Comparison of ENCODE assay signal across 28 mouse cellular contexts in the genomic region with DNA sequence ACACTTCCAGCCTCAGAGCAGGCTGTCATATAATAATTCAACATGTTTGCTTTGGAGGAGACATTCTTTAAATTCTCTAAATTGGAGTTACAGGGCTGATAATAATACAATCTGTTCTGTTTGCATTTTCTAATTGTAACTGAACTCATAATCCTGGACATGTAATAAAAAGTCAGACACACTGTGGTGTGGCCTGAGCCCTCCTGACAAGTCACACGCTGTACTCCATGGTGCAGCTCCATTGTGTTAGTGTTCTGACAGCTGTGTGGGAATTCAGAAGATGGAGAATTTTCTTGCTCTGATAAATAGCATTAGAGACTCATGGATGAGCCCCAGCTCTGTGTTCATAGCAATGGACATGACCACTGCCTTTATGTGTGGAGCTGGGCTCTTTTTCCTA. TPM values are rescaled to one million over a fixed set of nuclear protein-coding genes. Genes with fewer than 3 reads are reported as not detected.
"Had no signal": no experiment of that assay in that cellular context is flagged by ENCODE, and none has a peak within 500 bp of the region (broad histone marks: within the 10 kb centered on the region; RNA-seq: fewer than 3 reads in every experiment).

No protein-coding gene starts in this region.

RNA-seq across cellular contexts. Expression of a gene that starts 58.2 kb away (rescaled TPM):
- polyA plus RNA-seq: limb, embryonic 10.5 days; limb, embryonic 11.5 days; limb, embryonic 12.5 days; limb, embryonic 13.5 days; limb, embryonic 14.5 days; limb, embryonic 15.5 days; liver, adult 2 months; liver, embryonic 11.5 days; liver, embryonic 12.5 days; liver, embryonic 13.5 days; liver, embryonic 14.5 days; liver, embryonic 15.5 days; liver, embryonic 16.5 days; liver, postnatal 0 days; lung, adult 2 months; macrophage; midbrain, embryonic 10.5 days; midbrain, embryonic 11.5 days; midbrain, embryonic 12.5 days; midbrain, embryonic 13.5 days; midbrain, embryonic 14.5 days; midbrain, embryonic 15.5 days; midbrain, embryonic 16.5 days; midbrain, postnatal 0 days; myocyte; neural tube, embryonic 11.5 days; neural tube, embryonic 12.5 days; neural tube, embryonic 13.5 days had no signal
